Mouse (Mus musculus) NIH3T3 (cell line): ENCODE results near the gene Stard13.

Experiments
- DNase-seq: peaks from one replicate; pipeline ENCODE4 v3.0.0-alpha.2; 2012; ENCODE audit warnings: low read depth

Stard13 gene

GRCm38 (mm10) chr5:151106841-151107240, 126.8 kb downstream of the Stard13 start:
- no peak for DNase-seq

GRCm38 (mm10) chr5:151105054-151105971, 128.3 kb downstream of the Stard13 start:
- no peak for DNase-seq

GRCm38 (mm10) chr5:151104354-151105053, 129.1 kb downstream of the Stard13 start:
- no peak for DNase-seq

GRCm38 (mm10) chr5:151103284-151103683, 130.4 kb downstream of the Stard13 start:
- DNase-seq = no peak

GRCm38 (mm10) chr5:151102262-151102661, 131.4 kb downstream of the Stard13 start:
- no peak for DNase-seq

- peak; percentile 44 for DNase-seq
These were observed 137.6 kb downstream of the Stard13 start for GRCm38 (mm10) chr5:151096012-151096411.

GRCm38 (mm10) chr5:151092886-151093665, 140.6 kb downstream of the Stard13 start:
- DNase-seq = peak; percentile 46

- no peak for DNase-seq
These were observed 142.6 kb downstream of the Stard13 start for GRCm38 (mm10) chr5:151090996-151091395.

GRCm38 (mm10) chr5:151089201-151089600, 144.4 kb downstream of the Stard13 start:
- no peak for DNase-seq

GRCm38 (mm10) chr5:151086425-151087202, 147.0 kb downstream of the Stard13 start:
- DNase-seq = no peak

GRCm38 (mm10) chr5:151085749-151086148, 147.9 kb downstream of the Stard13 start:
- DNase-seq = no peak

- no peak for DNase-seq
These were observed 153.4 kb downstream of the Stard13 start for GRCm38 (mm10) chr5:151080276-151080675.

GRCm38 (mm10) chr5:151077953-151078352, 155.7 kb downstream of the Stard13 start:
- no peak for DNase-seq

GRCm38 (mm10) chr5:151076917-151077316, 156.7 kb downstream of the Stard13 start:
- DNase-seq = no peak

GRCm38 (mm10) chr5:151074282-151074681, 159.4 kb downstream of the Stard13 start:
- DNase-seq = peak; percentile 44

GRCm38 (mm10) chr5:151071430-151071829, 162.2 kb downstream of the Stard13 start:
- DNase-seq = no peak

- DNase-seq = peak; percentile 29
These were observed 162.7 kb downstream of the Stard13 start for GRCm38 (mm10) chr5:151070896-151071295.

GRCm38 (mm10) chr5:151069569-151069968, 164.1 kb downstream of the Stard13 start:
- DNase-seq = peak; percentile 81

- peak; percentile 63 for DNase-seq
These were observed 167.6 kb downstream of the Stard13 start for GRCm38 (mm10) chr5:151066016-151066415.

- DNase-seq = peak; percentile 52
These were observed 168.4 kb downstream of the Stard13 start for GRCm38 (mm10) chr5:151065228-151065627.

- no peak for DNase-seq
These were observed 171.7 kb downstream of the Stard13 start for GRCm38 (mm10) chr5:151061942-151062341.
